Mouse (Mus musculus) layer of hippocampus, adult 11-12 months (tissue): ENCODE measurements at regions not wholly inside any gene's neighbourhood (a gene's known extent, or its start where the extent isn't known, plus 50 kb on each side); places are given as distances from the start of the nearest gene placed in this dataset.

Experiments
- DNase-seq: peaks from one replicate; pipeline ENCODE4 v3.0.0; 2022; ENCODE audit warnings: low spot score

DNA sequence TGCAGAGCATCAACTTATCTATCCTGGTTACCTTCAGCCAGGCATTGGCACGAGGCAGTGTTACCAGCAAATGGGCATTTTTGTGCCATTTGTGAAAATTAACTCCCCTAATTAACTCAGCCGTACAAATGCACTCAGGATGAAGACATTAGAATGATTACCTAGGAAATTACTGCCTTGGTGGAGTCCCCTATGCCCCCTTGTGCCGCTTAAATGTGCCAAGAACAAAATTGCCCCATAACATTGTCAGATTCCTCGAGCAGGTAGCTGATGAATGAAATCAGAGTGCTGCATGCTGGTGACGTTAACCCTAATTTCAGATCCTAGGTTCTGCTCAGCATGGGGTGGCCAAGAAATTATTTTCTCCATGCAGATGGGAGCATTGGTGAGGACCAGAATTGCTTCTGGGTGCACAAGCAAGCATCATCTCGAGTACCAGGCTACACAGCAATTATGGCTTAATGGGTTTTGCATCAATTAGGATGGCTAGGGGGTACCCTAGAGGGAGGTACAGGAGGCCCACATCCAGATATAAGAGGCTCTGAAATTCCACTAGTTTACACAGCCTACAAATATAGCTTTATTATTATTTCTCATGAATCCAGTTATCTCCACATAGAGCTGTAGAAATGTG lies 577.0 kb upstream of the Camk1g start:
- no peak for DNase-seq

DNA sequence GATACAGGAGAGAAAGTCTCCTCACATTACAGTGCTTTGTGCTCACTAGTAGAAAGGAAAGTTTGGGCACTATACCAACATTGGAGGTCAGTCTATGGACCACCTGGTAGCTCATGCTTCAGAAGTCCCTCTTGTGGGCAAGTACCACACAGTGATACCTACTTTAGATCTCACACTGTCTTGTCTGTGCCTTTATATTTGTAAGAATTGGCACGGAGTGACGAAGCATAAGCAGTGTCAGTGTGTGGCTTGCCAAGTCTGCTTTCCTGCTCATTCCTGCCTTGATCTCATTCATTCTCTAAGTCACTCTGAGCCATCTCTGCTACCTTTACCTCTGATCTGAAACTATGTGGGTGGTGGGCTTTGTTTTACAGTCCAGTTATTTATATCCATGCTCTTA lies 565.9 kb upstream of the Camk1g start:
- no peak for DNase-seq

DNA sequence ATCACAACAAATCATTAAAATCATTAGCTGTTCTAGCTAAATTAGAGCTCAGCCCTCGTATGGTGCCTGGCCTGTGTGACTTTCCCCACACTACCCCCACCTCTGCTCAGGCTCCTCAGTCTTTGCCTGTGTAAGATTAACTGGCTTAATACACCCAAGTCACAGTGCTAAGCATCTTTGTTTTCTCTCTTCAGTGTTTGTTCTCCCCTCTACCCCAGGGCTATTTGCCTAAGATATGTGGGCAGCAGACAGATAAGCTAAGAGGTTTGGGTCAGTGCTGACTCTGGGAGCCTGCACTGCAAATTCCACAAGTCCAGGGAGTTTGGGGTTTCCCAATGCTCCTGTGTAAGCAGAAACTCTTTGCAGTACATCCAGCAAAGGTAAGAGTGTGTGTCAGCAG lies 564.2 kb upstream of the Camk1g start:
- DNase-seq = no peak

DNA sequence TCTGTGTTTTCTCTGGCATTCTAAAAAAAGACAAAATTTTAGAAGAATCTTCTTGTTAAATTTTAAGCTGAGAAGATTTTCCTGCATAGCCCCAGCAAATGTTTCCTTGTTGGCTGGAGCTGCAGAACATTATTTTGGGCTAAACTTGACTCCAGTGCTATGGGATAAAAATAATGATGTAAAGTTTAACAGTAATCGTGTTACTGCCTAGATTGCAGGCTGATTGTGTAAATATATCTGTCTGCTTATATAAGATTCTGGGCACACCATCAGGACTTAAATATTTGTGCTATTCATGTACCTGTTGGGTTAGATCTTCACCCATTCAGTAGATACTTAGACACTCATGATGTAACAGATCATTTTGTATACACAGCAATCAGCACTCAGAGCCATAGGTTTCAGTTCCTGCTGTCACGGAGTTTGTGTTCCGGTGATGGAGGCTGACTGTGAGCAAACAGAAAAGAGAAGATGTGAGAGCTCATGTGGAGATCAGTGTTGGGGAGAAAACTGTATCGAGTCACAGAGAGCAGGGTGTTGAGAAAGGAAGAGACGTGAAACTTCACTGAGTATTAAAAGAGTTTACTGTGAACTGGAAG lies 561.1 kb upstream of the Camk1g start:
- DNase-seq = no peak

DNA sequence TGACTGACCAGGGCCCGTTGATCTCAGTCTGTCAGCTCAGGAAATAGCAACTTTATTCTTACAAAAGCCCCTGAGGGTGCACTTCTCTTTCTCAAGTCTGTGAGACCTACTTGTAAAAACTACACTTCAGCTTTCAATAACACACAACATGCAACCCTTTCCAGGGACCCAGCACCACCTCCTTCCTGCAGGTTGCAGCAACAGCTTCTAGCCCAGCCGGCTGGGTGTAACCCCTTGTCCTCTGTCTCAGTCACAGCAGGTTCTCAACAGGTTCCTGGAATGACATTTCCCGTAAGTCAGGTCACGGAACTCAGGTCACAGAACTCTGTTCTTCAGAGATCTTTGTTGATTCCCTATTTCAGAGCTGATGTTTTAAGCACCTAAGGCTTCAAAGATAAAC lies 558.5 kb upstream of the Camk1g start:
- DNase-seq = no peak

DNA sequence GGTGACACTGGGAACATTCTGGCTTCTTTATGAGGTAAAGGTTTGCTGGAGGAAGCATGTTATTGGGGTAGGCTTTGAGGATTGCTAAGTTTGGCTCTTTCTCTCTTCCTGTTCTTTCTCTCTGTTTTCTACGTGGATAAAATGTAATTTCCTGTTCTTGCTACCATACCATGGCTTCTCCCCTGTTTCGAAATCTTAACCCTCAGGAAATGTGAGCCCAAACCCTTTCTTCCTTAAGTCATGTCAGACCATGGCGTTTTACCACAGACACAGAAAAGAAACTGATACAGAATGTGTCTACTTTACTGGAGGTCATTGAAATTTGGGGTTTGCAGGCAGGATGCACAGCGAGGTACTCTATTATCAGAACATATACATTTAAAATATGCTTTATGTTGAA lies 552.7 kb upstream of the Camk1g start:
- DNase-seq = no peak

DNA sequence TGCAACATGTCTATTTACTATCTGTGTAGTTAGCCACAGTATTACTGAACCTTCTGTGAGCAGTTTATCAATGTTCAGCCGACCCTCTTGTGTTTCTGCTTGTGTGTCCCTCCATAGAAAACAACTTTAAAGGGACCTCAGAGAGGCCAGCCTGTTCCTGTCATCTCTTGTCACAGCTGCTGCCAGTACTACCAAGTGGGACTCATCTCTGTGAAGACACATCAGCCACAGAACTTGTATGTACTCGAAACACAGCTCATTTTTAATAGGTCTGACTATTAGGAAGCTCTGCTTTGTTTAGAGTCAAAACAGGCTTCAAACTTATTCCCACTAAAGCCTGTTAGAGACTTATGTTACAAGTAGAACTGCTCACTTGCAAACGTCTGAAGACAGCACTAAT lies 549.1 kb upstream of the Camk1g start:
- no peak for DNase-seq

DNA sequence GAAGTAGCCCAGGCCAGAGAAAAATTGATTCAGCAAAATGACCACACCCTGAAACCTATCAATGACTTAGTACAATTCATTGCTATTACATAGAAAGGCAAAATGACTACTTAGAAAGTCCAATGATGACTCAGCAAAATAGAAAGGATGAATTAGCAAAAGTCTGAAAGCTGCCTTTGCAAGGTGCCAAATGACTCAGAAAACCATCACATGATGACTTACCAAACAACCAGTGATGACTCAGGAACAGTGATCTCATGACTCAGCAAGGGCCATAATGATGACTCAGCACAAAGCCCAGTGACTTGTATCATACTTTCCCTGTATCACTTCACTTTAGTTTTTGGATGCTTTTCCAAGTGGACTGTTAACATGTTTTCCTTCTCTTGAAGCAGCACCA lies 535.6 kb upstream of the Camk1g start:
- DNase-seq = no peak

- DNase-seq = no peak
These were observed 524.0 kb upstream of the Camk1g start for GRCm38 (mm10) chr1:193894072-193894471.

GRCm38 (mm10) chr1:193876540-193876939 lies 506.4 kb upstream of the Camk1g start:
- no peak for DNase-seq

DNA sequence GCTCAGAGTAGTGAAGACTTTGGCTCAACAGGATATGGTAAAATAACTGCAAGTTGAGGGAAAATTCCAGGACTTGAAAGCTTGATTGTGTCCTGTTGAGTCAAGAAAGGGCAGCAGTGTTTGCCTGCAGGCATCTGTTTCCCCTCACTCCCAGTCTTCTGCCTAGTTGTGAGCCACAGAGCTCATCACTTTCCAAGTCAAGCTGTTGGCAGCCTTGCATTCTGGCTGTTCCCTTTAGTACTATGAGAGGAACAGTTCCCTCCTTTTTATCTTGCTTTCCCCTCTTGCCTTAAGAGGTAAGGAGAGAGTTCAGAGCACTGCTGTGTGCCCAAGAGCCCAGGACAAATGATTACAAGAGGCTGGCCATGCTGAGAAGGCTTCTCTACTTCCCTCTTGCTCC lies 506.0 kb upstream of the Camk1g start:
- DNase-seq = peak; percentile 10

GRCm38 (mm10) chr1:193875287-193875686 lies 505.2 kb upstream of the Camk1g start:
- no peak for DNase-seq

GRCm38 (mm10) chr1:193870731-193871130 lies 500.6 kb upstream of the Camk1g start:
- DNase-seq = no peak

DNA sequence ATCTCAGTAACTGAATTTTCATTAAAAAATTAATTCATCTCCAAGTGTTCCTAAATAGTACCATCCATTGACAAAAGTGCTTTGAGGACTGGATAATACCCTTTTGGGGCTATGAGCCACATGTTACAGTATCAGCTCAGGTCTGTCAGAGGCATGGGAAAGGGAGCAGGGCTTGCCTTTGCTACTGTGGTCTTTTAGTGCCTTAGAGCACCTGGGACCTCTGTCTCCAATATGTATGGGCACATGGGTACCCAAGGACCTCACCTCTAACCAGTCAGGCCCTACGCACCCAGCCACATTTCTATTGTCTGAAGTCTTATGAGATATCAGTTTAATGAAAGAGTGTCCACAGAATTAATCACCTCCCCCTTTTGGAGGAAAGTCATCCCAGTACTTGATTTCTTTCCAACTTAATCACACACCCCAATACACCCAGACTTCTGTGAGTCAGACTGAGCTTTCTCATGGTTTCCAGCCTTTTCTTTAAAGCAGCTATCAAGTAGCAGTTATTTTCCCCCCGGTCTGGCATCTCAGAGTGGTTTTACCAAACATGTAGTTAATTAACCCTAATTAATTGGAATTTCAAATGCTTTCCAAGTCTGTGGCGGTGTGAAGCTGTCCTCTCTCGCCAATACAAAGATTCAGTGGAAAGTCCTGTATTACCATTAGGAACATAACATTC lies 498.7 kb upstream of the Camk1g start:
- DNase-seq = no peak

GRCm38 (mm10) chr1:193860767-193861299 lies 490.7 kb upstream of the Camk1g start:
- DNase-seq = no peak

DNA sequence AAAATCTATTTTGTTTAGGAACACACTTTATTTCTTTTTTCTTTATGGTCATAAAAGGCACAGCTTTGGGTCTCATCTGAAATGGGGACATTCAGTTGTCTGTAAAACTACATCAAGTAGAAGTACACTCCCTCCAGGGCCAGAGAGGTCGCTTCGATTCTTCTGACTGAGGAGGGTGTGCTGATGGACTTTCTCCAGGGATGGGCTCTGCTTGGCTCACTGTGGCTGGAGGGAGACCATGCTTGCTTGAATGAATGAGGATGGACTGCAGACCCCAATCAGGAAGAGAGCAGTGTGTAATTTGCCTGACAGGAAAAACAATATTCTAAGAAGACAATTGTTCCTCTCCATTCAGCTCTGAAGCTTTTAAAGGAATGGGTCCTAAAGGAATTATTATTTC lies 490.3 kb upstream of the Camk1g start:
- no peak for DNase-seq

- no peak for DNase-seq
These were observed 489.4 kb upstream of the Camk1g start for GRCm38 (mm10) chr1:193859257-193860125.

DNA sequence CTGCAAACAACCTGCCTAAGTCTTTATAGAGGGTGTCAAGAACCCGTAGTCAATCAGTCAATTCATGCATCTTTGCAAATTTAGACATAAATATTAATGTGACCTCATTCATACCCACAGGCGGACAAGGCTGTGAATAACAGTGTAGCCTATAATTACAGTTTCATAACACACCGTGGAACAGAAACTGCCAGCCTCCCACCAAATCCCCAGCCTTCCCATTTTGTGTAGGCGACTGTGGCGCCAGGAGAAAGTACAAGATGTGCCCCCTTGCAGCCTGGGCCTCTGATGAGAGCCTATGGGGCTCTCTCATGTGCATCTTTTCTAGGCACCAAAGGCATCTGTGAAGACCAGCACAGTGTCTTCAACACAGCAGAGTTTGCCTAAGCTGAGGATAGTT lies 477.8 kb upstream of the Camk1g start:
- DNase-seq = peak; percentile 12

DNA sequence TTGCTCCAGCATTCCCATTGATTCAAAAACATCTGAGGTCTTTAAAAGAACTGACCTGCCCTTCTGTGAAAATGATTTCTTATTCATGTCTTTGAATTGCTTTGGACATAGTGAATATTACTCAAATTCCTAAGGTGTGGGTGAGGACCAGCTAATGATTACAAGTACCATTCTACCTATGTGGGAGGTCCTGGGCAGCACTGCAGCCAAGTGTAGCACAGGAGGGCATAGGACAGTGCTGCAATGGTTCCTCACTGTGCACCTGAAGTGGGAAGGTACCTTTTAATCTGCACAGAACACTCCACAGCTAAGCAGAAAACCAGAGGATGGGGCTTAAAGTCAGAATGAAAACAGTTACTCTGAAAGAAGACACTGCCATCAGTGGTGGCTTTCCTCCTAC lies 474.8 kb upstream of the Camk1g start:
- DNase-seq = no peak

DNA sequence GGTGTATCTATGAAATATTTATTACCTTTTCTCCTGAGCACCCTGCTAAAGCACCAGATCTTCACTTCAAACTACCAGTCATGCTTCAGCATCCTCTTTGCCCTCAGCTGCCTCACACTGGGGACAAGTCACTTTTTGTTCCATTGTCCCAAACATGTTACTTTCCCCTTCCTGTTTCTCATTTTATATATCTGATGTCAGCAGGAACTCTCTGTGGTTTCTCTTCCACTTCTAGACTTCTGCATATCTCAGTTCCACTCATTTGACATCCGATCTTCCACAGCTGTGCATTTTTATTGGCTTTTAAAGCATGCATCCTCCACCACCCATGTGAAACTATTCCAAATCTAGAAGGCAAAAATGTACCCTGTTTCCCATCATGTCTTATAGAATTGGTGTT lies 474.4 kb upstream of the Camk1g start:
- no peak for DNase-seq

GRCm38 (mm10) chr1:193800998-193801397 lies 430.9 kb upstream of the Camk1g start:
- DNase-seq = no peak

GRCm38 (mm10) chr1:193790579-193790978 lies 420.5 kb upstream of the Camk1g start:
- DNase-seq = no peak
